ENCODE assay signal across 16 mouse cellular contexts in the genomic region with DNA sequence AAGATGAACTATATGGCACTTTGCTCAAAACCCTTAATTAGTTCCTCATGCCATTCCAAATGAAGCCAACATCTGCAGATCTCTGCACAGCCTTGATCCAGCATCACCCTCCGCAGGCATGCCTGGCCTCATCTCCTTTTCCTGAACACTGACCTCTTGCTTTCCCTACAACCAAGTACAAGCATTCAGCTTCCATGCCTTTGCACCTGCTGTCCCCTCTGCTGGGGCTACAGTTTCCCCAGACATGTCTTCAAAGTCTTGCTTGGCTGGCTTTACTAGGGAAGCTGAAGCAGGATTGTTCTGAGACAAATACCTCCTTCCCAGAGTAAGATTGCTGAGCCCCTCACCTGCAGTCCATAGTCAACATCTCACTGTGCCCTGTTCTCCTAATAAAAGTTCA. TPM values are rescaled to one million over a fixed set of nuclear protein-coding genes. Genes with fewer than 3 reads are reported as not detected.
A peak's percentile ranks its signal among the peaks of the same experiment; 100 is the strongest.
DNase-seq lines count a peak whose midpoint lies in the region; ATAC-seq and TF ChIP-seq lines count a peak whose summit lies in the region.
"Had no signal": no experiment of that assay in that cellular context is flagged by ENCODE, and none has a peak within 500 bp of the region (broad histone marks: within the 10 kb centered on the region; RNA-seq: fewer than 3 reads in every experiment).

No protein-coding gene starts in this region.

- H3K4me2 ChIP-seq in heart, embryonic 14.5 days (ENCODE audit: low read length): peak overlapping the region; percentile 94
- 0 out of 2 replicates have a peak overlapping the region, but pooled peaks have one; percentile 93 for H3K4me2 ChIP-seq in liver, embryonic 13.5 days
- H3K4me2 ChIP-seq in liver, embryonic 11.5 days: no peak overlapping the region
- H3K4me2 ChIP-seq in embryonic facial prominence, embryonic 15.5 days (replicated peaks): peak overlapping the region; percentile 76

- no peak overlapping the region for H3K9ac ChIP-seq in heart, embryonic 14.5 days (ENCODE audit: low read length)
- H3K9ac ChIP-seq in liver, embryonic 13.5 days: no peak overlapping the region
- no peak overlapping the region for H3K9ac ChIP-seq in liver, embryonic 11.5 days (ENCODE audit: low read depth, low read length)
- no peak overlapping the region for H3K9ac ChIP-seq in embryonic facial prominence, embryonic 15.5 days

- no peak overlapping the region for H3K27ac ChIP-seq in heart, embryonic 14.5 days (replicated peaks in 1 of 2; ENCODE audit: control insufficient read depth in 1 of 2, insufficient read depth in 1 of 2, low read depth in 2 of 2, low read length in 2 of 2)
- H3K27ac ChIP-seq in liver, embryonic 13.5 days: no peak overlapping the region
- no peak overlapping the region for H3K27ac ChIP-seq in liver, embryonic 11.5 days (ENCODE audit: low read depth, low read length)
- no peak overlapping the region for H3K27ac ChIP-seq in cortical plate, adult 2 months (ENCODE audit: insufficient read depth, low read length)
- H3K27ac ChIP-seq in embryonic facial prominence, embryonic 15.5 days (replicated peaks): peak overlapping the region; percentile 81; the same call in 1 of the 2 replicates

- H3K9me3 ChIP-seq in heart, embryonic 14.5 days (ENCODE audit: control insufficient read depth, low read length): no peaks in the 10 kb centered on the region
- no peaks in the 10 kb centered on the region for H3K9me3 ChIP-seq in liver, embryonic 13.5 days (replicated peaks)
- no peaks in the 10 kb centered on the region for H3K9me3 ChIP-seq in liver, embryonic 11.5 days (ENCODE audit: control insufficient read depth, low read length)
- H3K9me3 ChIP-seq in embryonic facial prominence, embryonic 15.5 days (replicated peaks): no peaks in the 10 kb centered on the region
- H3K9me3 ChIP-seq: stomach, embryonic 15.5 days had no signal

- H3K4me3 ChIP-seq in heart, embryonic 14.5 days (ENCODE audit: control insufficient read depth in 1 of 2, insufficient read depth in 1 of 2, low read depth in 1 of 2, low read length in 2 of 2): no peak overlapping the region
- no peak overlapping the region for H3K4me3 ChIP-seq in liver, embryonic 13.5 days (replicated peaks)
- no peak overlapping the region for H3K4me3 ChIP-seq in liver, embryonic 11.5 days (ENCODE audit: low read depth, low read length)
- H3K4me3 ChIP-seq in cortical plate, adult 2 months (ENCODE audit: insufficient read depth, low read length): peak overlapping the region; percentile 59; the same call in 1 of the 2 replicates
- H3K4me3 ChIP-seq in embryonic facial prominence, embryonic 15.5 days (replicated peaks): peak overlapping the region; percentile 62

- no peak for DNase-seq in heart, adult 8-10 months (ENCODE audit: low spot score)
- DNase-seq in liver, embryonic 13.5 days: no peak
- no peak for DNase-seq in liver, embryonic 11.5 days (ENCODE audit: low spot score)
- no peak for DNase-seq in adrenal gland, adult 2 months
- DNase-seq in right cerebral cortex, adult 18-20 months: no peak
- DNase-seq: adrenal gland, postnatal 36 days; cerebellum, postnatal 36 days; heart, adult 18-20 months; heart, postnatal 14 days; kidney, adult 11 months; lung, adult 2 months; thymus, postnatal 14 days had no signal

- ATAC-seq in heart, embryonic 14.5 days (ENCODE audit: insufficient number of reproducible peaks, insufficient read depth, low FRiP score, low read depth): no peak
- no peak for ATAC-seq in liver, embryonic 13.5 days (ENCODE audit: low read depth)
- ATAC-seq in liver, embryonic 11.5 days (replicated peaks; ENCODE audit: low FRiP score): no peak
- no peak for ATAC-seq in embryonic facial prominence, embryonic 15.5 days (ENCODE audit: insufficient number of reproducible peaks, low FRiP score, low TSS enrichment, low read depth)

- no peak for TF ChIP-seq CTCF in cortical plate, adult 2 months (IDR thresholded peaks at IDR 0.05; ENCODE audit: extremely low read depth, insufficient read depth, low read length)

- H3K4me1 ChIP-seq in heart, embryonic 14.5 days (ENCODE audit: control insufficient read depth in 2 of 2, insufficient read depth in 2 of 2, low read length in 2 of 2): peaks cover 49 to 59% of the 10 kb centered on the region in 2 experiments
- H3K4me1 ChIP-seq in liver, embryonic 13.5 days (replicated peaks): peaks cover 43% of the 10 kb centered on the region
- H3K4me1 ChIP-seq in liver, embryonic 11.5 days (replicated peaks; ENCODE audit: control insufficient read depth, insufficient read depth, low read length): peaks cover 36% of the 10 kb centered on the region
- peaks cover 3% of the 10 kb centered on the region; the same call in 1 of the 2 replicates for H3K4me1 ChIP-seq in cortical plate, adult 2 months (ENCODE audit: control insufficient read depth, insufficient read depth, low read length)
- H3K4me1 ChIP-seq in embryonic facial prominence, embryonic 15.5 days: peaks cover 48% of the 10 kb centered on the region

- TF ChIP-seq POLR2A in cortical plate, adult 2 months (IDR thresholded peaks at IDR 0.05; ENCODE audit: extremely low read depth, insufficient read depth, low read length): no peak

- H3K36me3 ChIP-seq in heart, embryonic 14.5 days (ENCODE audit: control insufficient read depth, insufficient read depth, low read length): no peaks in the 10 kb centered on the region
- H3K36me3 ChIP-seq in liver, embryonic 13.5 days: no peaks in the 10 kb centered on the region
- H3K36me3 ChIP-seq in liver, embryonic 11.5 days (ENCODE audit: control insufficient read depth, insufficient read depth, low read length): no peaks in the 10 kb centered on the region
- H3K36me3 ChIP-seq in embryonic facial prominence, embryonic 15.5 days: no peaks in the 10 kb centered on the region
- H3K36me3 ChIP-seq: stomach, embryonic 15.5 days had no signal

- H3K27me3 ChIP-seq in heart, embryonic 14.5 days (ENCODE audit: control insufficient read depth, insufficient read depth, low read length): no peaks in the 10 kb centered on the region
- peaks cover 6% of the 10 kb centered on the region; the same call in 1 of the 2 replicates for H3K27me3 ChIP-seq in liver, embryonic 13.5 days
- no peaks in the 10 kb centered on the region for H3K27me3 ChIP-seq in liver, embryonic 11.5 days (replicated peaks; ENCODE audit: control insufficient read depth, insufficient read depth, low read length)
- no peaks in the 10 kb centered on the region for H3K27me3 ChIP-seq in embryonic facial prominence, embryonic 15.5 days
- H3K27me3 ChIP-seq: stomach, embryonic 15.5 days had no signal

- WGBS in heart, embryonic 14.5 days: 65% methylated on average over 1 of the region's 1 CpGs
- WGBS in liver, embryonic 13.5 days (ENCODE audit: insufficient replicate concordance): 45% methylated on average over 1 of the region's 1 CpGs
- 58% methylated on average over 1 of the region's 1 CpGs for WGBS in liver, embryonic 11.5 days
- WGBS in embryonic facial prominence, embryonic 15.5 days: 14% methylated on average over 1 of the region's 1 CpGs

RNA-seq across cellular contexts. Expression of a gene that starts 0.9 kb away (rescaled TPM):
- 56.1 and 60.6 TPM in 2 replicates for polyA plus RNA-seq in heart, embryonic 14.5 days (2014; fragmentation: Nextera tagmentation; extraction: Ambion mirVana)
- 10 to 100 TPM; 34.6 to 46.1 (median 39.0) TPM for total RNA-seq in heart, adult 8-10 months (2022)
- 8.7 and 12.1 TPM in 2 replicates for polyA plus RNA-seq in liver, embryonic 13.5 days (2015; fragmentation: Nextera tagmentation; extraction: Ambion mirVana)
- polyA plus RNA-seq in liver, embryonic 11.5 days (2014; fragmentation: Nextera tagmentation; extraction: Ambion mirVana): 36.4 and 38.8 TPM in 2 replicates
- 69.6 and 75.6 TPM in 2 replicates for polyA plus RNA-seq in cortical plate, adult 2 months (2012; rRNA removed)
- polyA plus RNA-seq in embryonic facial prominence, embryonic 15.5 days (2015; fragmentation: Nextera tagmentation; extraction: Ambion mirVana): 87.4 and 92.8 TPM in 2 replicates
- total RNA-seq in adrenal gland, adult 2 months (2021): 10 to 100 TPM; 61.5 to 66.3 TPM
- 255 and 262 TPM in 2 replicates for polyA plus RNA-seq in adrenal gland, adult 2 months (2012; rRNA removed)

RNA-seq across cellular contexts. Expression of a gene that starts 51.1 kb away (rescaled TPM):
- polyA plus RNA-seq in heart, embryonic 14.5 days (2014; fragmentation: Nextera tagmentation; extraction: Ambion mirVana): 83.0 and 95.1 TPM in 2 replicates
- 10 to 100 TPM; 49.3 to 64.6 (median 56.6) TPM for total RNA-seq in heart, adult 8-10 months (2022)
- polyA plus RNA-seq in liver, embryonic 13.5 days (2015; fragmentation: Nextera tagmentation; extraction: Ambion mirVana): 10.4 and 11.4 TPM in 2 replicates
- polyA plus RNA-seq in liver, embryonic 11.5 days (2014; fragmentation: Nextera tagmentation; extraction: Ambion mirVana): 39.2 and 42.5 TPM in 2 replicates
- polyA plus RNA-seq in cortical plate, adult 2 months (2012; rRNA removed): 185 and 194 TPM in 2 replicates
- 113 and 117 TPM in 2 replicates for polyA plus RNA-seq in embryonic facial prominence, embryonic 15.5 days (2015; fragmentation: Nextera tagmentation; extraction: Ambion mirVana)
- total RNA-seq in adrenal gland, adult 2 months (2021): 10 to 100 TPM; 74.6 to 87.7 TPM
- 59.2 and 65.3 TPM in 2 replicates for polyA plus RNA-seq in adrenal gland, adult 2 months (2012; rRNA removed)

RNA-seq across cellular contexts. Expression of a gene that starts 57.9 kb away (rescaled TPM):
- polyA plus RNA-seq in heart, embryonic 14.5 days (2014; fragmentation: Nextera tagmentation; extraction: Ambion mirVana): 2.2 and 3.5 TPM in 2 replicates
- 10 to 100 TPM in 2 of 4 experiments, 1 to 10 TPM in 2; 5.7 to 11.1 (median 9.9) TPM for total RNA-seq in heart, adult 8-10 months (2022)
- 0.95 and 1.1 TPM in 2 replicates for polyA plus RNA-seq in liver, embryonic 13.5 days (2015; fragmentation: Nextera tagmentation; extraction: Ambion mirVana)
- 3.1 and 3.5 TPM in 2 replicates for polyA plus RNA-seq in liver, embryonic 11.5 days (2014; fragmentation: Nextera tagmentation; extraction: Ambion mirVana)
- polyA plus RNA-seq in cortical plate, adult 2 months (2012; rRNA removed): 0.71 and 0.78 TPM in 2 replicates
- polyA plus RNA-seq in embryonic facial prominence, embryonic 15.5 days (2015; fragmentation: Nextera tagmentation; extraction: Ambion mirVana): 3.5 and 3.7 TPM in 2 replicates
- 1 to 10 TPM; 7.2 to 9.5 TPM for total RNA-seq in adrenal gland, adult 2 months (2021)
- 3.2 and 3.4 TPM in 2 replicates for polyA plus RNA-seq in adrenal gland, adult 2 months (2012; rRNA removed)

Comparison
In these comparisons a context has a peak if more than half of its experiments do, and no peak if none do; other contexts are left out.
1. H3K4me3 ChIP-seq: peak in cortical plate, adult 2 months (single experiment) and embryonic facial prominence, embryonic 15.5 days (single experiment); none in heart, embryonic 14.5 days (0 of 2), liver, embryonic 13.5 days (single experiment) and liver, embryonic 11.5 days (single experiment).